Mouse (Mus musculus) embryo, embryonic 11 days (tissue): ENCODE results near the gene Prss54.
A peak's percentile ranks its signal among the peaks of the same experiment; 100 is the strongest.
"Not testable (repeated sequence)": the region's sequence is repeated elsewhere in the genome, so short reads cannot be mapped to it uniquely, and the experiment has no call there.

ENCODE experiments used
- DNase-seq: peaks from one replicate; pipeline ENCODE4 v3.0.0-alpha.2; 2015

Gene Prss54

DNA sequence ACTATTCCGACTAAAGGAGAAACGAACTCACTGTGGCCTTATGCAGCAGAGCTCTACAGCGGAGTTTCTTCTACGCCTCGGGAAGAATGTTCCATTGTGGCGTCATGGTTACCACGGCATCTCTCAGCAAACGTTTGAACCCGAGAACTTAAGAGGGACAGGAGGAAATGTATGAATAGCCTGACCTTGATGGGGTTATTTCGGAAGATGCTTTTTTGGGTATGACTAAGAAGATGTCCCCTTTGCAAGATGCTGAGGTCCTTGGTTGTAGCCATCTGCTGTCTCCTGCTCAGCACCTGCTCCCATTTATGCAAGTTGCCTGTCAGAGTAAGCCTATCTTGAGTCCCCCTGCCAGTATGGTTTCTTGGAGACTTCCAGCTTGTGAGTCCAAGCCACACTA is at the start of gene Prss54:
Prss54 (minus strand) TSS at position 101 of the 400 bp plus-strand sequence.
- no peak for DNase-seq

DNA sequence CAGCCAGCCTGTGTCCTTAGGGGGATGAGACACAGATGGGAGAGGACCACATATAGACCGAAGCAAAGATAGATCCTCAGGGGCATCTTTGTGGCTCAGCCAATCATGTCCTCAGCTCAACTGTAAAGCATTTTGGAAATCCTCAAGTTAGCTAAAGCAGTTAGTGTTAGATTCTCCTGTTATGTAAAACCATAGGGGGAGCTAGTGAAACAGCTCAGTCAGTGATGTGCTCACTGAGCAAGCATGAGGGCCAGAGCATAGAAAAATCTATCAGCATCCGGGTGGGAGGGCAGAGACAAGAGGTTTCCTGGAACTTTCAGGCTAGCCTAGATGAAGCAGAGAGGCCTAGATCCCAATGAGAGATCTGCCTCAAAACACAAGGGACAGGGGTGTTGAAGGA is 48.7 kb upstream of the Prss54 start:
- DNase-seq = no peak

DNA sequence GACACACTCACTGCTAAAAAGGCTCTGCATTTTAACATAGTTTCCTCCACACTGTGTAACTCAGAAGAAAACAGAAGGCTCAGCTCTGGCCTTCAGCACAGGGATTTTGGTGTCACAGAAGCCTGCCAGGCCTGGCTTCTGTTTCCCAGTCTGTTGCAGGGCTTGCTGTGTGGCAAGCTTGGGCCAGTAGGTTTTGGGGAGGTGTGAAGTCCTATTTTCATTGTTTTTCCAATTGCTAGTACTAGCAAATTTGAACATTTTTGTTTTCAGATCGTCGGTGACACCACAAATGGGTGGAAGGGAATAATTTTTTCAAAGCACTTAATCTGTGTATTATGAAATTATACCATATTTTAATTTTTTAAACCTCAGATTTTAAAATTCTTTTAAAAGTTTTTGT is 43.9 kb upstream of the Prss54 start:
- DNase-seq = no peak

DNA sequence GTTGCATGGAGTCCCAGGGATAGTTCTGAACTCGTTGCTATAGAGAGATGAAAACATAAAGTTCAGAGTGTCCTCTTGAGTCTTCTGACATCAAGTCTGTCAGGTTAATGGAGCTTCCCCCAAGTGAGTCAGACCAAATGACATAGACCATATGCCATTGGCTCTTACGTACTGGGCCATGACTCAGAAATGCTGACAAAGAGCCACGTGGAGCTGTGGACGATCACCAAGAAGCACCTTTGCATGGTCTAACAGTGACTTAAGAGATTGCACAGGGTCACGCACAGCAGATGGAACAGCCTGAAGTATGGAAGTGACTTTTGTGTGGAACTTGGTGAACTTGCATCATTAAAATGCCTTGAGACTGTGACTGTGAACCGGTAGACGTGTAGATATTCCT is 40.2 kb upstream of the Prss54 start:
- DNase-seq = no peak

DNA sequence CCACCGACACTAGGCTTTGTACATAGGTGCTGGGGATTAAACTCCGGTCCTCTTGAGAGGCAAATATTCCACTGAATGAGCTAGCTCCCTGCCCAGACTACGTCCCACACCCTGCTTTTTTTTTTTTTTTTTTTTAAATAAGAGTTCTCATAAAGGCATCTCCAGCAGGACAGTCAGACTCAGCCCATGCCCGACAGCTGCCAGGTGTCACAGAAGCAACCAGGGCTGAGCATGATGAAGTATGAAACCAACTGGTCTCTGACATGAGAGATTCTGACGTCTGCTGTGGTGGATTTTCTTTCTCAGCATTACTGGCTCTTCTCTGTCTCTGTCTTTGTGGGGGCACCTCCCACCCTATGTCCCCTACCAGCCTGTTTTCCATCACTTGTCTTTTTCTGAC is 35.6 kb upstream of the Prss54 start:
- DNase-seq = no peak

DNA sequence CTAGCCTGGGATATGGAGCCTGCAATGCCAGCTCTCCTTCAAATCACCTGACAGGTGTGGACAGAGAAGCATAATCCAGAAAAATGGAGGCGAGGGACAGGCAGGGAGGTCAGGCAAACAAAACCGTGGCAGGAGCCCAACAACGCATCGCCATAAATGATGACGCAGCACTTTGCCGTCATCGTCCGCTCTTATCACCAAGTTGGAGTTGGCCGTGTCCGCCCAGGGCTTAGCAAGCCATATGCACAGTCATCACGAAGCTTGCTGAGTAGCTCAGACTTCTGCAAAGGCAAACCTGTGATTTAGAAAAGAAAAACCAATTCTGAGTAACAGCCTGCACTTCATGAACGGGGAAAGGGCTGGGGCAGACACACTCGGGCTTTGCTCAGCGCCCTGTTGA is 34.6 kb upstream of the Prss54 start:
- DNase-seq = no peak

DNA sequence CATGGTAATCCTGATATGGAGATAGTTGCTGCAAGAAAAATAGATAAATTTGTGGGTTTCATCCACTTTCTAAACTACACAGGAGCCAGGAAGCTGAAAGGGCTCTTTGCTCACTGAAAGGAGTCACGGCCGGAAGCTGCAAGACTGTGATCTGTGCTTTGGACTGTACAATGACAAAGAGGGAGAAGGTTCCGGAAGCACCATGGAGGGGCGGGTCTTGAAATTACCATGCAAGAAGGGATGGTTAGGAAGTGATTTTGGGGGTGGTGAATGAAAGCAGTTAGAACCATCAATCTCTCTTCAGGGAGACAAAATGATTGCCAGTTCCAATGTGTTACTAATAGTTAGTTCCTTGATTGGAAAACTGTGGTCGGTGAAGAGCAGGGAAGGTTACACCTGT is 33.3 kb upstream of the Prss54 start:
- no peak for DNase-seq

DNA sequence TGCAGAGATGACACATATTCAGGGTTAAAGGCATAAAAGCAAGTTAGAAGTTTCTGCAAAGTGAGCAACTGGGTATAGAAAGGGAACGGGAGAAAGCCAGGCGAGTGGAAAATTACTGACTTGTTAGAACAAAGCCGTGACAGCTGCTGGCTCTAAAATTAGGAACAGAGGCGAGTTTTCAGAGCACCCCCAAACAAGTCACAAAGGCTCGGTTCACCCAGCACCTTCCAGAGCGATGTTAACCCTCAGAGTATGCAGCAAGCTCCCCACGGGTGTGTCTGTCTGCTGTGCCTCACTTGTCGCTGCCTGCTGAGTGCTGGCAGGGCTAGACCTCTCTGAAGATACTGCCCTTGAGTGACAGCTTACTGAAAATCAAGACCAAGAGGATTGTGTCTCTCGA is 31.1 kb upstream of the Prss54 start:
- DNase-seq = no peak

DNA sequence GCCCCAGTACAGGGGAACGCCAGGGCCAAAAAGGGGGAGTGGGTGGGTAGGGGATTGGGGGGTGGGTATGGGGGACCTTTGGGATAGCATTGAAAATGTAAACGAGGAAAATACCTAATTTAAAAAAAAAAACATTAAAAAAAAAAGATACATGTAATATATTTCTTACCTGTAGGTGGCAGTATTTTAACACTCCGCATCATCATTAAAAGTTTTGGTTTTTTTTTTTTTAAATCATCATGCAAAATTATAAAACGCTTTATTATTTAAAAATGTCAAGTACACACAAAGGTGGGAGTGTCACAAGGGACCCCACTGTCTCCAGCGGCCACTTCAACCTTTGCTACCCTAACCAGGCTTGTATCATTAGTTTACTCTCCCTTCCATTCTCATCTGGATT is 30.4 kb upstream of the Prss54 start:
- DNase-seq = not testable (repeated sequence)

DNA sequence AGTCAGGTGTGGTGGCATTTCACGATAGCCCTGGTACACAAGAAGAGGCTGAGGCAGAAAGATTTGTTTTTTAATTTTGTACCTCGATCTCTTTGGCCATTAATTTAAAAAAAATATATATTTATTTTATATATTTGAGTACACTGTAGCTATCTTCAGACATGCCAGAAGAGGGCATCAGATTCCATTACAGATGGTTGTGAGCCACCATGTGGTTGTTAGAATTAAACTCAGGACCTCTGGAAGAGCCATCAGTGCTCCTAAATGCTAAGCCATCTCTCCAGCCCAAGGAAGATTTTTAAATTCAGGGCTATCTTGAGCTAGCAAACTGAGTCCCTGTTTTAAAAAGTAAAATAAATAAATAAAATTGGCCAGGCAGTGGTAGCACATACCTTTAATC is 26.0 kb upstream of the Prss54 start:
- DNase-seq = no peak

DNA sequence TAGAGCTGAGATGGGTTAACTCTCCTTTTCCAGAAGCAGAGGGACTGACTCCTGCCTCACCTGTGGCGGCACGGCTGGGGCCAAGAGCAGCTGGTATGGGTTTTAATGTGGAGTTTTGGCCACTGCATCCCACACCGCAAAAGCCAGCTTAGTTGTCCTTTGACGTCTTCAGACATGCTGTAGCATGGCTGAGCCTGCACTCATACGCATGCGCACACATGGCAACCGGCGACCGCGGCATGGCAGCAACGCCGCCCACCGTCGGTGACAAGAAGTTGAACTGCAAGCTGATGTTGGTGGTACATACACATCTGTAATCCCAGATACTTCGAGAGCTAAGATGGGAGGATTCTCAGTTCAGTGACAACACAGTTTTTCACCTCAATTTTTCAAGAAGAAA is 25.2 kb upstream of the Prss54 start:
- no peak for DNase-seq

DNA sequence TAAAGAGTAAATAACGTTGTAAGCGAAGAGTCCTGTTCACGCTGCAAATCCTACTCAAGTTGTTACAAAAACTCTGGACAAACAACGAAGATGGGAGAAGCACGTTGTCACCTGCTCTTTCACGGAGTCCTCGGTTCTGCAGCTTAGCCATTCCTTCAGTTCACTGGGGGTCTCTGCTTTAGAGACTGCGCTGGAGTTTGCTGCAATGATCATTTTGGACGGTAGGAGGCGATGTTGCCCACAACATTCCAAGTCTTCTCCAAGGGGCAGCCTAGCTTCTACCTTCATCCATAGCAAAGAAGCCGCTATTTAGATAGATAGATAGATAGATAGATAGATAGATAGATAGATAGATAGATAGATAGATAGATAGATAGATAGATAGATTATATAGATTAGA is 23.7 kb upstream of the Prss54 start:
- DNase-seq = peak; percentile 75

DNA sequence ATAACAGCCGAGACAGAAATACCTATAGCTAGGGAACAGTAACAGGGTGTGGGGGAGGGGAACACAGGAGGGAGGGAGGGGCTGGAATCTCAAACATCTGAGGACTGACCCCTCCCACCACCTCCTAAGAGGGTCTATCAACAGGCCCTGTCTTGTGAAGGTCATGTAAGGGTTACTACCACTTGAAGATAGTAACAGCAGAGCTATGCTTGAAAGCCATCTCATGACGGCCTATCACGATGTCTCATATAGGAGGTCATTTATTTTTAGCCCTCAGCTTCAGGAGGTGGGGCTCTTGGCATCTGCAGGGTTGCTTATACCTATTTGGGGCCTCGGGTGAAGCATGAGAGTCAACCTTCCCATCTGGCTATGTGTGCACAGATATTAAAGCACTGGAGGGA is 20.7 kb upstream of the Prss54 start:
- peak; percentile 24 for DNase-seq

DNA sequence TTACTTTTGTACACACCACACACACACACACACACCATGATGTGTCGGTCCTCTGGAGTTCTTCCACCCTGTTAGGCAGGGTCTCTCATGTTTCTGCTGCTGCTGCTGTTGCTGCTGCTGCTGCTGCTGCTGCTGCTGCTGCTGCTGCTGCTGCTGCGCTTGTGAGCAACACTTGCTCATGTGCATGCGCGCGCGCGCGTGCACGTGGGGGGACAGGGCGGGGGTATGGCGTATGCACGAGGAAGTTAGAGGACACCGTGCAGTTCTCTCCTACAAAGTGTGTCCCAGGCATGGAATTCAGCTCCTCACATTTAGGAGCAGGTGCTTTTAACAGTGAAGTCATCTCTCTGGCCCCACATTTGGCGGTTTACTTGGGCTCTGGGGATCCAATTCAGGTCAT is 19.0 kb upstream of the Prss54 start:
- no peak for DNase-seq

DNA sequence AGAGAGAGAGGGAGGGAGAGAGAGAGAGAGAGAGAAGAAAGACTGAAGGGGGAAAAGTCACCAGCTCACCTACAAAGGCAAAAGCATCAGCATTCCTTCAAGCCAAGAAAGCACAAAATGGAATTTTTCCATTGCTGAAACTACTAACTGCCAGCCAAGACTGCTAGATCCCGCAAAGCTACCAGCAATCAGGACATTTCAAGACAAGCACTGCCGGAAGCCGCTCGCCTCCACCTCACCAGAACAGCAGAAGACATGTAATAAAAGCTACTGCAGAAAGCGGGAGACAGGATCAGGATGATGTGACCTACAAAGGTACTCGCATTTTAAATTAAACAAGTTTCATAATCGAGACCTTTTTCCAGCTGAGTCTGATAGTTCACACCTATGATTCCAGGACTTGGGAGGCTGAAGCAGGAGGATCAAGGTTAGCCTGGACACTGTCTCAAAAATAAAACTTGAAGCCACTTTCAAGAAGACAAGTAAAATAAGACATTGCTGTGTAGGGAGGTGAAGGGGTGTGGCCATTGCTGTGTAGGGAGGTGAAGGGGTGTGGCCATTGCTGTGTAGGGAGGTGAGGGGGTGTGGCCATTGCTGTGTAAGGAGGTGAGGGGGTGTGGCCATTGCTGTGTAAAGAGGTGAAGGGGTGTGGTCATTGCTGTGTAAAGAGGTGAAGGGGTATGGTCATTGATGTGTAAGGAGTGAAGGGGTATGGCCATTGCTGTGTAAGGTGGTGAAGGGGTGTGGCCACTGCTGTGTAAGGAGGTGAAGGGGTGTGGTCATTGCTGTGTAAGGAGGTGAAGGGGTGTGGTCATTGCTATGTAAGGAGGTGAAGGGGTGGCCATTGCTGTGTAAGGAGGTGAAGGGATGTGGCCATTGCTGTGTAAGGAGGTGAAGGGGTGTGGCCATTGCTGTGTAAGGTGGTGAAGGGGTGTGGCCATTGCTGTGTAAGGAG is 17.6 kb upstream of the Prss54 start:
- DNase-seq = no peak

DNA sequence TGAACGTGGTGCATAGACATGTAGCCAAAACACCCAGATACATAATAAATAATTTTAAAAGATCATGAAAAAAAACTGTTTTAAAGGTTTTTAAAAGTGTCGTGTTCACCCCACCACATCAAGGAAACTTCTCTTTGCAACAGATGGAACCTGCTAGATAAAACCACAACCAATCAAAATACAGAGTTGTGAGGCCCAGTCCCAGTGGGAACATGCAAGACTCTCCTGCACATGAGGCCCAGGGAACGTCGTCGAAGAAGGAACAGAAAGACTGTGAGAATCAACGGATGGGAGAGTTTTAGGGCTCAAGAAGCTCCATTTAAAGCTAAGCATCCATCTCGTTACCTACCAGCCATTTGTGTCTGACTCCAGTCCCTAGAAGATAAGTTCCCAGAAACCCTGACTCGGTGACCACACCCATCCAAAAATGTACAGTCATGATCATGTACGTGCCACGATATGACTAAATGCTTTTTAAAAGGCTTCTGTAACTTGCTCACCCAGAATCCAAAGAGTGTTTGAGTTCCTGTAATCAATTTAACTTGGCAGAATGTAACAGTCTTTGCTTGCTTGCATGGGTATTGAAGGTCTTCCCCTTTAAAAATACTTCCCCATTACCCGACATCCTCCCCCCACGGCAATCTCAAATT is 16.1 kb upstream of the Prss54 start:
- DNase-seq = no peak

DNA sequence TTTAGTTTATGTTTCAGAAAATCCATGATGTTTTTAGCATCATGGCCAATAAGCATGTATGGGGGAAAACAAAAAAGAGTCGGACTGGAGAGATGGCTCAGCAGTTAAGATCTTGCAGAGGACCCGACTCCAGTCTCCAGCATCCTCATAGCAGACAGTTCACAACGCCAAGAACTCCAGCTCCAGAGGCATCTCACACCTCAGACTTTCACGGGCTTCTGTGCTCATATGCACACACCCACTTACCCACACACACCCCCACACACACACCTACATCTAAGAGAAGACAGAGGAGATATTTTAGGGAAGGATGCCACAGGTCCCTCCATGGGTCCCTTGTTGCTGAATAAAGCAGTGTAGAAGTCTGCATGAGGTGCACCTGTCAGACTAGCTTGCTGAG is 14.4 kb upstream of the Prss54 start:
- DNase-seq = no peak

DNA sequence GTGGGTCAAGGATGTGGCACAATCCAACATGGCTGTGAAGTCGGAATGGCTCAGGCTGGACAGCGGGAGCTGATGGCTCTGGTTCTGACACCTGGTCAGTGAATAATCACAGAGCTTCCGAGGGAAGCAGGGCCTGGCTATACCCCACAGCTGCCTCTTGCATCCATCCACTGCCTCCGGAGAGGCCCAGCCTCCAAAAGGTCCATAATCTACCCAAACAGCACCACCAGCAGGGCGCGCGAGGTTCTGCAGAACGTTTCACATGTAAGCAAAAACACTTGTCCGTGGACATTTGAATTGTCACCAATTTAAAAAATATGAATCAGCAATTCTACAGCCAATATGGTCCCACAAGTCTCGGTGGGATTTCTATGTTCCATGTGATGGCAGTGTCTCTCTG is 13.1 kb upstream of the Prss54 start:
- no peak for DNase-seq

DNA sequence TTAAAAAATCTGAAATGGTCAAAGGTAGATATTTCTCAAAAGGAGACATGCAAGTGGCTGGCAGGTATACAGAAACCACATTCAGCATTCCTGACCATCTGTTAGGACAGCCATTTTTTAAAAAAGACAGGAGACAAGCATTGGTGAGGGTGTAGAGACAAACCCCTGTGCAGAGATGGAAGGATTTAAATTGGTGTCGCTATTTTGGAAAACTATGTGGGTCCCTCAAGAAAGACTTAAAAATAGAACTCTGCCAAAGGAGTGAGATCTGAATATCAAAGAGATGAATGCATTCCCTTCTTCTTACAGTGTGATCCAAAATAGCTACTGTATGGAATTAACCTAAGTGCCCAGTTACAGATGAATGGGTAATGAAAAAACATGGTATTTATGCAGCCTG is 11.2 kb upstream of the Prss54 start:
- DNase-seq = no peak

DNA sequence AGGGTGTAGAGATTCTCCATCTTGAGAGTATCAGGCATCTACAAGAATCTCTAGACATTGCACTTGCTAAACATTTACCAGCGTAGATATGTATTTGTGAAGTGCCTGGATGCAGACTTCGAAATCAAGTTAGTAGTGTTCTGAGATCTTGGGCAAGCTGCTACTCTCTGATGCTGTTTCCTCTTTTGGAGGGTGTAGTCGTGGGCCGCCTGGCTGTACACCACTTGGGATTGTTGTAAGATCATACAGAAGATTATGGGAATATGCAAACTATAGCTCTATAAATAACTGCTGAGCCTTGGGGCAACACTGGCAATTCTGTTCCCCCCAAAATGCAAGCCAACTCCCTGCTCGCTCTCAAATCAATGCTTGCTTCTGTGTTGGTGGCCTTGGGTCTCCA is 3.0 kb downstream of the Prss54 start:
- DNase-seq = no peak

DNA sequence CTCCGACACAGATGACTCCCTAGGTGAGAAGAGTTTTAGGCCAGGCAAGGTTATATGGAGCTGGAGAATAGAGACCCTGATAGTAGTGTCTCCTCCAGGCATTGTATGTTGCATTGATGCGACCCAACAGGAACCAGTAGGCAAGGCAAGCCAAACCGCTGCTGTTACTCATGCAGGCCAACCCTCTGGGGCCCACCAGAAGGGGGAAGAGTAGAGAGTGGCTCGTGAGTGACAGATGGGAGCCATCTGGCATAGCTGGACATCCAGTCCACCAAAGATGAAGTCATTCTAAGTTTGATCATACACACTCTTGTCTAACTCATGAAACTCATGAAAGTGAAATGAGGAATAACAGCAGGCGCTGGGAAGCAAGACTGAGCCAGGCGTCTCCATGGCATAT is 9.3 kb downstream of the Prss54 start:
- DNase-seq = no peak

DNA sequence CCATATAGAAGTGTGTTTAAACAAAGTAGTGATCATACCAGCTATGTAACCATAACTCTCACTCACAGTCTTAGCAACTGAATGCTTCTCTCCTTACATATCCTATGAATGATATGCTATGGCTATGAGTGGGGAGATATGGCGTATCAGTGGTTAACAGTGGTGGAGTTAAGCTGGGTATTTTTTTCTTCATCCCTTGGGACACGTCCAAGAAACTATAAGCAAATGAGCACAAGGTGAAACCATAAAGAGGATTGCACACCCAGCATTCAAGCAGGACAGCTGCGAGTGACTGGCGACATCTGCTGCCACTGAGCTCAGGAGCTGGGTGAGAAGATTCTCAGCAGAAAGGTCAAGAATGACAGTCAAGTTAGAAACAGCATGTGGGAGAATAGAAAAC is 9.9 kb downstream of the Prss54 start:
- no peak for DNase-seq

DNA sequence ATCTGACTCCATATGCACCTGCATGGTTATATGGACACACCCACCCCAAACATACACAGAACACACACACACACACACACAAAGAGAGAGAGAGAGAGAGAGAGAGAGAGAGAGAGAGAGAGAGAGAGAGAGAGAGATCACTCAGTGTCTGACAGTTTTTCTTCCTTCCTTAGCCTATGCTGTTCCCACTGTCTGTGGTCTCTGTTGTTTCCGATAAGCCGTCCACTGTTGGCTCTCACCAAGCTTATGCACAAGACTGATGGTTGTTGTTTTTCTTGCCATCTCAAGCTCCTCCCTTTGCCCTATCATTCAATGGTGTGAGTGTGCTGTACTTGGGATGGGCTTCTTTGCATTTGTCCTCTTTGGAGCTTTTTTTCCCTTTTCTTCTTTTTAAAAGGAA is 20.2 kb downstream of the Prss54 start:
- DNase-seq = no peak

DNA sequence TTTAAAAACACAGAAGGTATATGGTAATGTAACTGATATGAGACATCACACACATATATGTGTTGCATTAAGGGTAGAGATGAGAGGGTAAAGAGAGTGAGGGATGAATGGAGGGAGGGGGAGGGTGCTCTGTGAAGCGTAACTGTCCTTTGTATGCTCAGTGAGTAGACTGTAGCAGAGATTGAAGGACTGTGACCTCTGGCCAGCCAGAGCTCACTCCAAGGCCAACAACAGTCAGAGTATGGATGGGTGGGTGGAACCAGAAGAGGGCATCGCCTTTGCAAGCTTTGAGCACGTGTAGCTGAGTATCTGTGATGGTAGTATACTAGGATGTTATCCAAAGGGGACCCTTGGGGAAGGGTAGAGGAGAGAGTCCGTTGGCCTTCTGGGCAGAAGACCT is 24.6 kb downstream of the Prss54 start:
- DNase-seq = no peak
